Mouse (Mus musculus) left cerebral cortex, postnatal 4 days (tissue): ENCODE measurements at regions not wholly inside any gene's neighbourhood (a gene's known extent, or its start where the extent isn't known, plus 50 kb on each side); places are given as distances from the start of the nearest gene placed in this dataset.

Experiments
- DNase-seq: peaks from one replicate; pipeline ENCODE4 v3.0.0-alpha.2; 2022
- intact Hi-C: fragments of 180-260 bp; cut with DNase I; formaldehyde crosslinking; loops from one replicate; pipeline ENCODE4 v1.15.1; 2025

GRCm38 (mm10) chr3:19458386-19458785, 170.1 kb downstream of the 1700064H15Rik start:
- intact Hi-C loops, result no loop called here
- DNase-seq, result no peak

- intact Hi-C loops, result no loop called here
- no peak for DNase-seq
Measured at GRCm38 (mm10) chr3:19457431-19457830, 171.0 kb downstream of the 1700064H15Rik start.

GRCm38 (mm10) chr3:19455838-19456448, 172.5 kb downstream of the 1700064H15Rik start:
- no peak for DNase-seq
- intact Hi-C loops, result no loop called here

- no peak for DNase-seq
- intact Hi-C loops, result loop anchor here (2.0 kb wide), 1 partner anchor 42 kb away; no protein-coding TSS in a partner anchor
Measured at GRCm38 (mm10) chr3:19451022-19451421, 177.5 kb downstream of the 1700064H15Rik start.

- DNase-seq, result no peak
- intact Hi-C loops, result no loop called here
Measured at GRCm38 (mm10) chr3:19448931-19449330, 179.5 kb downstream of the 1700064H15Rik start.

- DNase-seq, result no peak
Measured at GRCm38 (mm10) chr3:19448192-19448591, 180.3 kb downstream of the 1700064H15Rik start.

GRCm38 (mm10) chr3:19447733-19448132, 180.7 kb downstream of the 1700064H15Rik start:
- DNase-seq, result no peak
- intact Hi-C loops, result no loop called here

More at GRCm38 (mm10) chr3:19448192-19448591, 180.3 kb downstream of the 1700064H15Rik start:
- intact Hi-C loops, result no loop called here

- intact Hi-C loops, result no loop called here
- DNase-seq, result no peak
Measured at GRCm38 (mm10) chr3:19444914-19445313, 183.6 kb downstream of the 1700064H15Rik start.

GRCm38 (mm10) chr3:19441827-19442226, 186.7 kb downstream of the 1700064H15Rik start:
- intact Hi-C loops, result no loop called here
- DNase-seq, result no peak

GRCm38 (mm10) chr3:19430159-19430558, 198.3 kb downstream of the 1700064H15Rik start:
- intact Hi-C loops, result no loop called here
- DNase-seq, result no peak

GRCm38 (mm10) chr3:19429422-19430076, 198.9 kb downstream of the 1700064H15Rik start:
- no peak for DNase-seq
- intact Hi-C loops, result no loop called here

GRCm38 (mm10) chr3:19429010-19429409, 199.5 kb downstream of the 1700064H15Rik start:
- intact Hi-C loops, result no loop called here
- DNase-seq, result no peak

GRCm38 (mm10) chr3:19426130-19426556, 202.3 kb downstream of the 1700064H15Rik start:
- intact Hi-C loops, result no loop called here
- no peak for DNase-seq

GRCm38 (mm10) chr3:19425322-19425721, 203.2 kb downstream of the 1700064H15Rik start:
- DNase-seq, result no peak
- intact Hi-C loops, result no loop called here

GRCm38 (mm10) chr3:19424384-19424783, 204.1 kb downstream of the 1700064H15Rik start:
- intact Hi-C loops, result no loop called here

GRCm38 (mm10) chr3:19421430-19421944, 207.0 kb downstream of the 1700064H15Rik start:
- intact Hi-C loops, result no loop called here
- DNase-seq, result no peak

More at GRCm38 (mm10) chr3:19424384-19424783, 204.1 kb downstream of the 1700064H15Rik start:
- no peak for DNase-seq

- DNase-seq, result no peak
- intact Hi-C loops, result no loop called here
Measured at GRCm38 (mm10) chr3:19420912-19421311, 207.6 kb downstream of the 1700064H15Rik start.

- no peak for DNase-seq
Measured at GRCm38 (mm10) chr3:19410938-19411515, 217.4 kb downstream of the 1700064H15Rik start.

GRCm38 (mm10) chr3:19408283-19408682, 220.2 kb downstream of the 1700064H15Rik start:
- intact Hi-C loops, result loop anchor here (2.0 kb wide), 1 partner anchor 43 kb away; no protein-coding TSS in a partner anchor
- DNase-seq, result no peak

More at GRCm38 (mm10) chr3:19410938-19411515, 217.4 kb downstream of the 1700064H15Rik start:
- intact Hi-C loops, result no loop called here

GRCm38 (mm10) chr3:19407591-19408090, 220.8 kb downstream of the 1700064H15Rik start:
- intact Hi-C loops, result loop anchor here (2.0 kb wide), 1 partner anchor 43 kb away; no protein-coding TSS in a partner anchor
- no peak for DNase-seq
